Mouse (Mus musculus) midbrain, embryonic 16.5 days (tissue): ENCODE results near the gene Arntl2. TPM values are rescaled to one million over a fixed set of nuclear protein-coding genes. Genes with fewer than 3 reads are reported as not detected.

Experiments used
- ATAC-seq: fragments of 200-750 bp; cut with Nextera tagmentation; 2 replicates; pipeline ENCODE4 v1.8.0; 2017; ENCODE audit warnings: moderate TSS enrichment
- H3K27ac ChIP-seq: fragments of 300-500 bp; sonication (generic); 2 replicates; pipeline ENCODE4 v1.5.1; 2014; ENCODE audit warnings: mild to moderate bottlenecking, low read length, mixed read lengths
- H3K27me3 ChIP-seq: fragments of 300-500 bp; sonication (generic); 2 replicates; pipeline ENCODE4 v1.6.1; 2014; ENCODE audit warnings: low read depth, low read length, mixed read lengths; ENCODE audit not compliant: control insufficient read depth, insufficient read depth
- H3K36me3 ChIP-seq: fragments of 300-500 bp; sonication (generic); 2 replicates; pipeline ENCODE4 v1.6.1; 2014; ENCODE audit warnings: mild to moderate bottlenecking, low read length, moderate library complexity, mixed read lengths; ENCODE audit not compliant: control insufficient read depth, insufficient read depth
- H3K4me1 ChIP-seq: fragments of 300-500 bp; sonication (generic); 2 replicates; pipeline ENCODE4 v1.6.1; 2014; ENCODE audit warnings: mild to moderate bottlenecking, low read length, mixed read lengths; ENCODE audit not compliant: control insufficient read depth, insufficient read depth
- H3K4me2 ChIP-seq: fragments of 300-500 bp; sonication (generic); 2 replicates; pipeline ENCODE4 v1.6.1; 2014; ENCODE audit warnings: mild to moderate bottlenecking, low read length, mixed read lengths
- H3K4me3 ChIP-seq: fragments of 300-500 bp; sonication (generic); 2 replicates; pipeline ENCODE4 v1.5.1; 2014; ENCODE audit warnings: low read depth, mild to moderate bottlenecking, low read length, moderate library complexity, mixed read lengths
- H3K9ac ChIP-seq: fragments of 300-500 bp; sonication (generic); 2 replicates; pipeline ENCODE4 v1.6.1; 2014; ENCODE audit warnings: low read depth, low read length, mixed read lengths
- H3K9me3 ChIP-seq: fragments of 300-500 bp; sonication (generic); replicated peaks from 2 replicates; pipeline ENCODE4 v1.6.1; 2014; ENCODE audit warnings: mild to moderate bottlenecking, low read length, mixed read lengths; ENCODE audit not compliant: control insufficient read depth, poor library complexity, severe bottlenecking
- WGBS: fragments of 180-500 bp; shearing (Covaris S2); extraction: QIAGEN DNeasy Blood & Tissue Kit; methylation state at CpG from one replicate; pipeline ENCODE4 v1.1.7; 2014; 5-methylcytosine and 5-hydroxymethylcytosine counted together
- polyA plus RNA-seq: library from polyadenylated mRNA; unstranded; fragments of >200 nt; fragmentation: Nextera tagmentation; extraction: Ambion mirVana; gene quantifications from 2 replicates; pipeline ENCODE4 v1.2.1, GENCODE M21; 2015

Gene Arntl2
- polyA plus RNA-seq, 1 experiment from 2014 or later: 4.2 TPM

DNA sequence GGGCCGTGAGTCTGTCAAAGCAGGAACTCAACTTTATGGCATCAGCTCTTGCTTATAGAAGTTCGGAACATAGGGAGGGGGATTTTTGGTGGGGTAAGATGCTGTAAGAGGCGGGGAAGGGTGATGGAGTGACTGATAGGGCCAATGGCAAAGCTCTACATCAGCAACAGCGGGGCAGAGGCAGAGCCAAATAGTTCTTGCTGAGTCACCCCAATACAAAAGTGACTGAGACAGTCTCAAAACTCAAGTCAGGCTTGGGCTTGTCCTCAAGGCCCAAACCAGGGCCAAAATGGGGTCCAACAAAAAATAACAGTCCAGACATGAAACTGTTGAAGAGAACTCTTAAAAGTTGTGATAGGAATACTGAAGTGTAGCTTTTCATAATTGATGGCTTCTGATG is 40.2 kb upstream of the Arntl2 start:
- ATAC-seq: no peak
- WGBS: 92% methylated on average over 4 of the region's 4 CpGs

DNA sequence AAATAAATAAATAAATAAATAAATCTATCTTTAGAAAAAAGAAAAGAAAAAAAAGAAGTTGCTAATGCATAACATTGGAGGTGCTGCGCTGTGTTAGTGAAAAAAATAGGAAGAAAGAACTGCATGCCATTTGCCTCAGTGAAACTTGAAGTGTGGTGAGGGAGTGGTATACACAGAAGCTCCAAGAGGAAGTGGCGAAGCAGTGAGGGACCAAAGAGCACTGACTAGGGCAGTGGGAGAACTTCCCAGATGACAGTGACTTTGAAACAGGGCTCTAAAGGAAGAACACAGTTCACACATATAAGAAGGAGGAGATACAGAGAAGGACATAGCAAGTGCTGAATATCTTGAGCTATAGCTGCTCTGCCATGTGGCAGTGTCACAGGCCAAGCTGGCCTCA is 36.8 kb upstream of the Arntl2 start:
- no peak overlapping the region for H3K4me2 ChIP-seq
- no peak overlapping the region for H3K9ac ChIP-seq
- no peak overlapping the region for H3K4me3 ChIP-seq
- 0 out of 2 replicates have a peak, but pooled peaks cover under 1% of the 10 kb centered on the region for H3K4me1 ChIP-seq
- WGBS: 94% methylated on average over 2 of the region's 2 CpGs
- no peaks in the 10 kb centered on the region for H3K27me3 ChIP-seq
- no peak for ATAC-seq
- no peak overlapping the region for H3K27ac ChIP-seq
- no peaks in the 10 kb centered on the region for H3K36me3 ChIP-seq
- H3K9me3 ChIP-seq: no peaks in the 10 kb centered on the region

More for the DNA sequence above, 40.2 kb upstream of the Arntl2 start:
- Histone ChIP-seq H3K4me2 (no peak overlapping the region), H3K9ac (no peak overlapping the region), H3K27me3 (no peaks in the 10 kb centered on the region), H3K4me1 (peaks cover 6% of the 10 kb centered on the region), H3K36me3 (no peaks in the 10 kb centered on the region), H3K9me3 (no peaks in the 10 kb centered on the region), H3K4me3 (no peak overlapping the region), H3K27ac (no peak overlapping the region)

DNA sequence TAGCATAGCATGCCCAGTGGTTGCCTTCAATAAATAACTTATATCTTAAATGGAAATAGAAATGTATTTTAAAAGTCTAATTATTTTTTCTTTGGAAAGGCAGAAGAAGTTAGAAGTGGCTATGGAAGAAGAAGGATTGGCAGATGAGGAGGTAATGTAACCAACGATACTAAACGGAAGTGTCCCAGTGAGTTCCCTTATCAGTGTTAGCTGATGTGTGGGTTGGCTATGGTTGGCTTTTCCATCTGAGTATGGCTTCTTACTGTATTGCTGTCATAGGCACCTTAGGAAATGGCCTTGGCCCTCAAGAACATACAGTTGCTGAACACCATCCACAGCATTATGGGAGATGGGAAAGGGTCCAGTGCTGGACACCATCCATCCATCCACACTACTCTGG is 35.8 kb upstream of the Arntl2 start:
- no peaks in the 10 kb centered on the region for H3K36me3 ChIP-seq
- H3K4me1 ChIP-seq: no peaks in the 10 kb centered on the region
- H3K27me3 ChIP-seq: no peaks in the 10 kb centered on the region
- no peak overlapping the region for H3K4me2 ChIP-seq
- no peak overlapping the region for H3K4me3 ChIP-seq
- no peak overlapping the region for H3K27ac ChIP-seq
- WGBS: 96% methylated on average over 2 of the region's 2 CpGs
- no peaks in the 10 kb centered on the region for H3K9me3 ChIP-seq
- ATAC-seq: no peak
- no peak overlapping the region for H3K9ac ChIP-seq

DNA sequence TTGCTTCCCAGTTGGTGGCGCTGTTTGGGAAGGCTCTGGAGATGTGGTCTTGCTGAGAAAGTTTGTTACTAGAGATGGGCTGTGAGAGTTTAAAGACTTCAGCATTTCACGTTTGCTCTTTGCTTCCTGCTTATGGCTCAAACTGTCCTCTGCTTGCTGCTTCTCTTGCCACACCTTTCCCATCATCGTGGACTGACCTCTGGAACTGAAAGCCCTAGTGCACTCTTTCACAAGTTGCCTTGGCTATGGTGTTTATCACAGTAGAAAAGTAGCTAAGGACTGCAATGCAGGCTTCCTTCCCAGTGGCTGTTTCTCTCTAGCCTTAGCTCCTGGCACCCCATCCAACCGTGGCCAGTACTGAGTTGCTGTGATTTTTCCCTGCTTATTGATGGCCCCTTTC is 35.1 kb upstream of the Arntl2 start:
- Histone ChIP-seq H3K4me2 (no peak overlapping the region), H3K4me1 (no peaks in the 10 kb centered on the region), H3K9me3 (no peaks in the 10 kb centered on the region), H3K4me3 (no peak overlapping the region), H3K36me3 (no peaks in the 10 kb centered on the region), H3K27ac (no peak overlapping the region), H3K9ac (no peak overlapping the region), H3K27me3 (no peaks in the 10 kb centered on the region)
- ATAC-seq: no peak
- 74% methylated on average over 4 of the region's 4 CpGs for WGBS

DNA sequence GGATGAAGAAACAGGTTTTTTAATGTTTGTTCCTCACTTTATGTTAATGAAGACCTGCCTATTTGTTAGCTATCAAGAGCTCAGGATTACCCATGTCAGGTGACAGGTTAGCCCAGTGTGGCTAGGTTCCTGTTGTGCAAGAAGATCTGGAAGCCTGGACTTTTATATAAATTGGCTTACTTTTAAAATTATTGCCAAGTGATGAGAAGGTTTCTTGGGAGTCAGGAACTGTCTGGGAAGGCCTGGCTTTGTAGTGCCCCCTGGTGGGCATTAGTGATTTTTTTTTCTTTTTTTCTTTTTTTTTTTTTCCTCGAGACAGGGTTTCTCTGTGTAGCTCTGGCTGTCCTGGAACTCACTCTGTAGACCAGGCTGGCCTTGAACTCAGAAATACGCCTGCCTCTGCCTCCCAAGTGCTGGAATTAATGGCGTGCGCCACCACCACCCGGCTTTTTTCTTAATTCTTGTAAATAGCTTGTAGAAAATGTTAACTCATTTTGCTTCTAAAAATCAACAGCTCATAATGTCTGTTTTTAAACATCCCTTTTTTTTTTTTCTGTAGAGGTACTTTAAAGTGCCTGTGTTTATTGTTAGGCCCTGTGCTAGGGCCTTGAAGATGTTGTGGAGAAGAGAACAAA is 33.5 kb upstream of the Arntl2 start:
- no peaks in the 10 kb centered on the region for H3K4me1 ChIP-seq

DNA sequence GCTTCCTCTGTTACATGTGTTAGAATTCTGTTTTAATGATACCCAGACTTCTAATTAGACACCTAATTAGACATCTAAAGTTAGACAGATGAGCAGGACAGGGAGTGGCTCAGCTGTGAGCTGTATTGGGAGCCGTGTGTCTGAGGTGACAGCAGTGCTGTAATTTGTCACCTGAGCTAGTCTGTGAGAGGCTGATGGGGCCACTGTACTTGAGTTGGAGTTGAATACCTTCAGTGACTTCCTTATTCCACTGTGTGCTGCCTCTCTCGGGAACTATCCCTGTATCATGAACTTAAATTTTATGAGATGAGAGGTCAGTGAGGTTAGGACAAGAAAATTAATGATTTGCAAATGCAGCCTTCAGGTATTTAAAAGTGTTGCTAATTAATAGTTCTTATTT is 31.3 kb upstream of the Arntl2 start:
- Histone ChIP-seq H3K36me3 (peaks cover 3% of the 10 kb centered on the region; the same call in 1 of the 2 replicates), H3K9ac (no peak overlapping the region), H3K9me3 (no peaks in the 10 kb centered on the region), H3K4me3 (no peak overlapping the region), H3K4me2 (no peak overlapping the region), H3K27ac (no peak overlapping the region), H3K4me1 (no peaks in the 10 kb centered on the region), H3K27me3 (no peaks in the 10 kb centered on the region)
- ATAC-seq: no peak
- WGBS: 77% methylated on average over 2 of the region's 2 CpGs

More for the DNA sequence above, 33.5 kb upstream of the Arntl2 start:
- 62% methylated on average over 5 of the region's 5 CpGs for WGBS
- H3K4me3 ChIP-seq: no peak overlapping the region
- no peak for ATAC-seq
- H3K9ac ChIP-seq: no peak overlapping the region
- H3K4me2 ChIP-seq: no peak overlapping the region
- H3K36me3 ChIP-seq: no peaks in the 10 kb centered on the region
- no peaks in the 10 kb centered on the region for H3K27me3 ChIP-seq
- H3K27ac ChIP-seq: no peak overlapping the region
- H3K9me3 ChIP-seq: no peaks in the 10 kb centered on the region

DNA sequence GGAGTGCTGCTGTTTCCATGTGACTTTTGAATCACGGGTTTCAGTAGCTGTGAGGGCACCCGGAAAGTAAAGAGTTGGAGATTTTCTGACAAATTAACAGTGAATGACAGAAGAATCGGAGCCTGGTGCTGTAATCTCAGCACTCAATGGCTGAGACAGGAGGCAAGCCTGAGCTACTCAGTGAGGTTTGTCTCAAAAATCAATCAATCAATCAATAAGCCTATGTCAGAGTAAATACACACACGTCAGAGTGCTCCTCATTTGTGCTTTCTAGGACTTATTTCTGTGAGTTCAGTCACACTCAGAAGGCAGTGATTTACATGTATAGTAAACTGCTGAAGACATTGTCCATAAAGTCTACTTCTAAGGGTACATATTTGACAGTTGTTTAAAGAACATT is 30.6 kb upstream of the Arntl2 start:
- H3K4me1 ChIP-seq: no peaks in the 10 kb centered on the region
- H3K27me3 ChIP-seq: no peaks in the 10 kb centered on the region
- peaks cover 3% of the 10 kb centered on the region; the same call in 1 of the 2 replicates for H3K36me3 ChIP-seq
- WGBS: 87% methylated on average over 4 of the region's 4 CpGs
- no peak for ATAC-seq
- H3K4me2 ChIP-seq: no peak overlapping the region
- H3K27ac ChIP-seq: no peak overlapping the region
- H3K4me3 ChIP-seq: no peak overlapping the region
- no peak overlapping the region for H3K9ac ChIP-seq
- H3K9me3 ChIP-seq: no peaks in the 10 kb centered on the region

DNA sequence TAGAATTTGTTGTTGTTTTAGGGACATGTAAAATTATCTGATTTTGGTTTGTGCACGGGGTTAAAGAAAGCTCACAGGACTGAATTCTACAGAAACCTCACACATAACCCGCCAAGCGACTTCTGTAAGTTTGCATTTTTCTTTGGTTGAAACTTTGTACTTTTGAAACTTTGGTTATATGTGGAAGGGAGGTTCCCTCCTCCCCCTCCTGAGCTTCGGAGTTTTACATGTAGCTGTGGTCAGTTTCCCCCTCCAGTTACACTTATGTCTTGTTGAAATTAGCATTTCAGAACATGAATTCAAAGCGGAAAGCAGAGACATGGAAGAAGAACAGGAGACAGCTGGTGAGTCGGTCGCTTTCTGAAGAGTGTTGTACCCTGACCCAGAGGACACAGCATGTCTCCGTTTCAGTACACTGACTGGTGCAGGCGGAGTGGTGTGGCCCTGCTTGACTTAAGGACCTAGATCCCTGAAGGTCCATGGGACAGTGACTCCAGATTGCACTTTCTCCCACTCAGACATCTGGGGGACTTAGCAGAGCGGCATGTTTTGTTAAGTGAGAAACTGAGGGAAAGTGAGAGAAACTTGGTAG is 26.9 kb upstream of the Arntl2 start:
- H3K4me3 ChIP-seq: no peak overlapping the region
- no peak overlapping the region for H3K4me2 ChIP-seq
- no peaks in the 10 kb centered on the region for H3K4me1 ChIP-seq
- H3K27me3 ChIP-seq: no peaks in the 10 kb centered on the region
- no peak overlapping the region for H3K9ac ChIP-seq
- H3K27ac ChIP-seq: no peak overlapping the region
- H3K9me3 ChIP-seq: no peaks in the 10 kb centered on the region
- ATAC-seq: no peak
- peaks cover 9% of the 10 kb centered on the region for H3K36me3 ChIP-seq
- WGBS: 94% methylated on average over 10 of the region's 10 CpGs

DNA sequence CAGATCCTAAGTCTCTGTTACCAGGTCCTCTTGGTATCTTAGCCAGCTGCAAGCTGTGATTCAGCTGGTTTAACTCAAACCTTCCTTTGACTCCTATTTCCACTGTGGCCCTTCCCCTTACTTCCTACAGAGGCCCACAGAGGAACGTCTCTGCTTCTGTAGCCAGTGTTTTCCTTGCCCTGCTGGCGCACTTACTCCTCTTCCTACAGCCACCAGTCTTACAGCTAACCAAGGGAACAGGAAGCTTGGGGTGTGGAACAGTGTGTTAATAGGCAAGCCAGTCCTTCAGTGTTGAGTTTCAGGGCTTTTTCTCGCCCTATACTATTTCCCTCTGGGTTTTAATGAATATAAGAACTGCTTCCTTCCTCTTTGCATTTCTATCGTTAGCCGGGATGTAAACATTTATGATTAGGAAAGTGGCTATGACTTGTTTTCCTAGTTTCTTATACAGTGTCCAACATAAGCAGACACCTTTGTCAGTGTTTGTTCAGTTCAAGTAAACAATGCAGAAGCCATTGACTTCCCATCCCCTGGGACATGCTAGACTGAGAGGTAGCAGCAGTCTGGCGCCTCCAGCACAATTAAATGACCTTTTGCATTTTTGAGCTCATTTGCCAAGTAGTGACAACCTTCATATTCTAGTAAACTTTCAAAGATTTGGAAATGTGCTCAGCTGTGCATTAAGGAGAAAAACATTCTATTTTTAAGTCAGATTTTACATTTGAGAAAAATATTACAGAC is 25.7 kb upstream of the Arntl2 start:
- H3K4me3 ChIP-seq: no peak overlapping the region
- peaks cover 12% of the 10 kb centered on the region for H3K36me3 ChIP-seq
- no peaks in the 10 kb centered on the region for H3K4me1 ChIP-seq
- H3K4me2 ChIP-seq: no peak overlapping the region
- no peak for ATAC-seq
- no peak overlapping the region for H3K27ac ChIP-seq
- no peak overlapping the region for H3K9ac ChIP-seq
- H3K27me3 ChIP-seq: no peaks in the 10 kb centered on the region
- H3K9me3 ChIP-seq: no peaks in the 10 kb centered on the region
- WGBS: 77% methylated on average over 6 of the region's 6 CpGs
